Comparison of ENCODE assay signal across 9 mouse cellular contexts in the genomic region with DNA sequence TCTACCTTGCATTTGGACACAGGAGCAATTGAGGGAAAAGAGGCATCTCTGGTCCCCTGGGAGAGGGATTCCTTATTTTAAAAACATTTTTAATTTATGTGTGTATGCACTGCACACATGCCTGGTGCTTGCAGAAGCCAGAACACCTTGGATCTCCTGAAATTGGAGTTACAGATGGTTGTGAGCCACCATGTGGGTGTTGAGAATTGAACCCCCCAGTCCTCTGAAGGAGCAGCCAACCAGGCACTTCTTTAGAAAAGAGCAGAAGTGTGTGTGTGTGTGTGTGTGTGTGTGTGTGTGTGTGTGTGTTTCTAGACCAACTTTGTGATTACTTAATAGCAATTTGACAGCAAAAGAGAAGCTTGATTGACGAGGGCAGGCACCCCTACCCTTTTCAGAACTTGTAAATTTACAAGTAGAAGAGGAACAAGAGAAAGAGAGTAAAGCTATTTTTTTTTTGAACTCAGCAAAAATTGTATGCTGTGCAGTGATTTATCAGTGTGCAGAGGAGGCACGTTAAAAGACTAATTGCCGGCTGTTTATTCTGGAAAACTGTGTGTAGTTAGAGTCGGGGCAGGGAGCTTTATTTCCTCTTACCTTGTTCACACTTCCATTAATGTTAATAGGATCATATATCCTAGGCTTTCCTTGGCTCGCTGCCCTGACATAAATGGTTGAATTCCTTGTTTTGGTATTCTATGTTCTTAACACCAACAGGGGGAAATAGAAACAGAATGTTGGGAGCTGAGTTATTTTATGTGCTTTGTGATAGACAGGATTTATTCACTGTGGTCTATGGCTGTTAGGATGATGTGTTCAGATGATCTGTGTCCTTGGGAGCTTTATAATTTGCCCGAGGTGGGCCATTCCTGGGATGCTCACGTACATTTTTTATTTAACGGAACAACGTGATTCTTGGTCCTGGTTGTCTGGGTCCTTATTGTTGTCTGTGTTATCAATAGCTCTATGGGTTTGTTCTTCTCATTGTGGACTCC. TPM values are rescaled to one million over a fixed set of nuclear protein-coding genes. Genes with fewer than 3 reads are reported as not detected.
DNase-seq lines count a peak whose midpoint lies in the region; ATAC-seq and TF ChIP-seq lines count a peak whose summit lies in the region.
"Had no signal": no experiment of that assay in that cellular context is flagged by ENCODE, and none has a peak within 500 bp of the region (broad histone marks: within the 10 kb centered on the region; RNA-seq: fewer than 3 reads in every experiment).

No protein-coding gene starts in this region.

- TF ChIP-seq CTCF in layer of hippocampus, adult 2 months (conservative IDR thresholded peaks at IDR 0.05) = no peak

- no peak for DNase-seq in frontal cortex, postnatal 14 days (ENCODE audit: low spot score in 2 of 2)
- no peak for DNase-seq in layer of hippocampus, adult 2 months (ENCODE audit: low spot score in 2 of 2)
- no peak for DNase-seq in layer of hippocampus, postnatal 25 days (ENCODE audit: extremely low spot score in 1 of 2, low spot score in 1 of 2)
- peak; percentile 51 for DNase-seq in right cerebral cortex, adult 18-20 months
- no peak for DNase-seq in right cerebral cortex, postnatal 4 days
- DNase-seq in telencephalon, adult 2 months (ENCODE audit: low read depth, low spot score) = peak; percentile 61
- no peak for DNase-seq in urinary bladder, adult 18-20 months (ENCODE audit: low spot score in 2 of 2)

- ATAC-seq in frontal cortex, adult (ENCODE audit: low TSS enrichment) = peak; percentile 66

- no peak overlapping the region for H3K4me3 ChIP-seq in layer of hippocampus, adult 2 months
- H3K4me3 ChIP-seq: heart, embryonic 15.5 days had no signal

- H3K27ac ChIP-seq in layer of hippocampus, adult 2 months = peak overlapping the region; percentile 72
- H3K27ac ChIP-seq: heart, embryonic 15.5 days had no signal

RNA-seq across cellular contexts. Expression of a gene that starts 25.0 kb away (rescaled TPM):
- total RNA-seq in layer of hippocampus, adult 2 months (2021) = 10 to 100 TPM; 41.2 to 47.2 TPM
- total RNA-seq in layer of hippocampus, postnatal 25 days (2021) = 10 to 100 TPM; 43.2 to 49.1 TPM

Comparison
In these comparisons a context has a peak if more than half of its experiments do, and no peak if none do; other contexts are left out.
1. DNase-seq: peak in right cerebral cortex, adult 18-20 months (single experiment) and telencephalon, adult 2 months (single experiment); none in frontal cortex, postnatal 14 days (0 of 2), layer of hippocampus, adult 2 months (0 of 2), layer of hippocampus, postnatal 25 days (0 of 2), right cerebral cortex, postnatal 4 days (single experiment) and urinary bladder, adult 18-20 months (0 of 2).